Mouse (Mus musculus) testis, adult 2 months (tissue): ENCODE results near the gene Vegfd.

ENCODE experiments used
- CTCF ChIP-seq: fragments of 200-500 bp; IDR thresholded peaks from 2 replicates; pipeline ENCODE4 v1.5.1; 2012; ENCODE audit warnings: low read depth, mild to moderate bottlenecking, inconsistent platforms, low read length, moderate library complexity; ENCODE audit not compliant: control insufficient read depth, insufficient read depth, insufficient replicate concordance
- POLR2A ChIP-seq: fragments of 200-500 bp; IDR thresholded peaks from 2 replicates; pipeline ENCODE4 v1.6.1; 2012; ENCODE audit warnings: low read depth, mild to moderate bottlenecking, inconsistent platforms, low read length, moderate library complexity; ENCODE audit not compliant: control insufficient read depth

DNA sequence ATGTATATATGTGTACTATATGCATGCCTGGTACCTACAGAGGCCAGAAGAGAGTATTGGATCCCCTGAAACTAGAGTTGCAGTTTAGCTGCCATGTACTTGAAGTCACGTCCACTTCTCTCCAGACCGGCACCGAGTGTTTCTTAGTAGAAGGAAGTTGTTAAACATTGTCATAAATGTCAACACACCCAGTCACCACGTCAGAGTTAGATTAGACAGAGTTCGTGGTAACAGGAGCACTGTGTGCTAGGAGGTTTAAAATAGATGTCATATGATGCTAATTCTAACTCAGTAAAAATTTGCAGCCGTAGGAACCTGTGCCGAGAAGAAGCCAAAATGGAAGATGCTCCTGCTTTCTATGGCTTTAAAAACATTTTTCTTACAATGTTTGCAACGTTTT, 63.5 kb downstream of the Vegfd start, which contains the start of gene Asb11:
- TF ChIP-seq CTCF (no peak), POLR2A (no peak)
